Mouse (Mus musculus): ENCODE measurements around the gene Rab8b.

The Rab8b gene

GRCm38 (mm10) chr9:66919382-66919971 is at the start of gene Rab8b:
TSS of gene Rab8b (minus strand) at chr9:66919687.
- DNase-seq (ENCODE audit: low read depth, low spot score) = peak; percentile 91

- no peak for DNase-seq (ENCODE audit: low read depth, low spot score)
These were observed 48.0 kb upstream of the Rab8b start for GRCm38 (mm10) chr9:66967492-66967891.

- no peak for DNase-seq (ENCODE audit: low read depth, low spot score)
These were observed 42.0 kb upstream of the Rab8b start for GRCm38 (mm10) chr9:66961478-66961877.

GRCm38 (mm10) chr9:66957451-66957850 is 38.0 kb upstream of the Rab8b start:
- no peak for DNase-seq (ENCODE audit: low read depth, low spot score)

GRCm38 (mm10) chr9:66952886-66953285 is 33.4 kb upstream of the Rab8b start:
- DNase-seq (ENCODE audit: low read depth, low spot score) = no peak

GRCm38 (mm10) chr9:66952321-66952720 is 32.8 kb upstream of the Rab8b start:
- DNase-seq (ENCODE audit: low read depth, low spot score) = peak; percentile 91

- no peak for DNase-seq (ENCODE audit: low read depth, low spot score)
These were observed 29.0 kb upstream of the Rab8b start for GRCm38 (mm10) chr9:66948536-66948935.

GRCm38 (mm10) chr9:66945647-66946641 is 26.5 kb upstream of the Rab8b start, which contains the start of gene Rps27l:
TSS of gene Rps27l (plus strand) at chr9:66946086.
- DNase-seq (ENCODE audit: low read depth, low spot score) = peak; percentile 95

- no peak for DNase-seq (ENCODE audit: low read depth, low spot score)
These were observed 25.7 kb upstream of the Rab8b start for GRCm38 (mm10) chr9:66945161-66945560.

- peak; percentile 69 for DNase-seq (ENCODE audit: low read depth, low spot score)
These were observed 19.3 kb upstream of the Rab8b start for GRCm38 (mm10) chr9:66938836-66939235.

- peak; percentile 73 for DNase-seq (ENCODE audit: low read depth, low spot score)
These were observed 18.0 kb upstream of the Rab8b start for GRCm38 (mm10) chr9:66937507-66937906.

- DNase-seq (ENCODE audit: low read depth, low spot score) = no peak
These were observed 14.7 kb upstream of the Rab8b start for GRCm38 (mm10) chr9:66933869-66934808.

- no peak for DNase-seq (ENCODE audit: low read depth, low spot score)
These were observed 10.9 kb upstream of the Rab8b start for GRCm38 (mm10) chr9:66930351-66930750.

GRCm38 (mm10) chr9:66927696-66928402 is 8.4 kb upstream of the Rab8b start:
- DNase-seq (ENCODE audit: low read depth, low spot score) = no peak

GRCm38 (mm10) chr9:66925853-66926252 is 6.4 kb upstream of the Rab8b start:
- no peak for DNase-seq (ENCODE audit: low read depth, low spot score)

GRCm38 (mm10) chr9:66922076-66922475 is 2.6 kb upstream of the Rab8b start:
- DNase-seq (ENCODE audit: low read depth, low spot score) = no peak

GRCm38 (mm10) chr9:66920488-66921279 is 1.2 kb upstream of the Rab8b start:
- DNase-seq (ENCODE audit: low read depth, low spot score) = no peak

GRCm38 (mm10) chr9:66919981-66920380 is 494 bp upstream of the Rab8b start:
- no peak for DNase-seq (ENCODE audit: low read depth, low spot score)

GRCm38 (mm10) chr9:66918672-66919330 is 686 bp downstream of the Rab8b start:
- no peak for DNase-seq (ENCODE audit: low read depth, low spot score)

GRCm38 (mm10) chr9:66917892-66918255 is 1.6 kb downstream of the Rab8b start:
- DNase-seq (ENCODE audit: low read depth, low spot score) = no peak
